Mouse (Mus musculus) cerebellum, postnatal 25 days (tissue): Measurements from ENCODE around the gene 1700014D04Rik.
"Not testable (repeated sequence)": the region's sequence is repeated elsewhere in the genome, so short reads cannot be mapped to it uniquely, and the experiment has no call there.

ENCODE experiments used
- DNase-seq, 2 experiments: peaks; one replicate each; pipeline ENCODE4 v3.0.0; 2021; ENCODE audit warnings: mixed read lengths in 2 of 2

Gene 1700014D04Rik

GRCm38 (mm10) chr13:59734347-59734746 lies 12.2 kb downstream of the 1700014D04Rik start:
- DNase-seq = not testable (repeated sequence)

DNA sequence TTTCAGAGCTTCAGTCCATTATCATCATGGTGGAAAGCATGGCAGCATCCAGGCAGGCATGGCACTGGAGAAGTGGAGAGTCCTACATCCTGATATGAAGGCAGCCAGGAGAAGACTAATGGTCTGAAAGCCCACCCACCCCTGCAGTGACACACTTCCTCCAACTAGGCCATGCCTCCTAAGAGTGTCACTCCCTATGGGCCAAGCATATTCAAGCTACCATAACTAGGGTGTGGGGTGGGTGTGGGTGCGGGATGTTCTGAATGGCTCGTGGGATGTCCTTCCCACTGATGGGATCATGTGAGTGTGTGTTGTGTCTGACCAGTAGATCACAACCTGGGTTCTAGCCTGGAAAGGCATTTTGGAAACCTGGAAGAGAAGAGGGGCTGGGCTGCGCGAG lies 12.6 kb downstream of the 1700014D04Rik start:
- no peak for DNase-seq

DNA sequence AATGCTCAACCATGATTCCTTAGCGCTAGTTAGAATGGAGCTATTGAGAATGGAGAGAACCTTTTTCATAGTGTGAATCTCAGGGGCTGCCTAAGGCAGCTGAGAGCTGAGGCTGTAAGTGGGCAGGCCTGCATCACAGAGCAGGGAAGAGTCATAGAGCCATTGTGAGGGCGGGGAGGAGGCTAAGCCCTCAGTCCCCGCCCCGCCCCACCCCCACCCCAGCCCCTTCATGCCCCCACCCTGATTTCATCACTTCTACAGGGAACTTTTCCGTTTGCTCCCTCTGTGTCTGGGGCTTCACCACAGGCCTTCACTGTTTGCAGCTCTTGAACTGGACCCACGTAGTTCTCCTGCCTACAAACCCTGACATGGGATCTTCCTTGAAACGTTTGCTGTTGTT lies 14.9 kb downstream of the 1700014D04Rik start, which contains the start of gene Spata31d1d:
TSS of gene Spata31d1d (minus strand) at position 101 of the 400 bp plus-strand sequence.
- DNase-seq = no peak

- peak; percentile 86 to 90 for DNase-seq
Observed at GRCm38 (mm10) chr13:59728378-59729093, 18.0 kb downstream of the 1700014D04Rik start.

GRCm38 (mm10) chr13:59726139-59726867 lies 20.2 kb downstream of the 1700014D04Rik start:
- peak in 1 of 2 experiments; percentile 8 for DNase-seq

- not testable (repeated sequence) for DNase-seq
Observed at GRCm38 (mm10) chr13:59722089-59722488, 24.5 kb downstream of the 1700014D04Rik start.

GRCm38 (mm10) chr13:59719475-59719874 lies 27.1 kb downstream of the 1700014D04Rik start:
- no peak for DNase-seq

DNA sequence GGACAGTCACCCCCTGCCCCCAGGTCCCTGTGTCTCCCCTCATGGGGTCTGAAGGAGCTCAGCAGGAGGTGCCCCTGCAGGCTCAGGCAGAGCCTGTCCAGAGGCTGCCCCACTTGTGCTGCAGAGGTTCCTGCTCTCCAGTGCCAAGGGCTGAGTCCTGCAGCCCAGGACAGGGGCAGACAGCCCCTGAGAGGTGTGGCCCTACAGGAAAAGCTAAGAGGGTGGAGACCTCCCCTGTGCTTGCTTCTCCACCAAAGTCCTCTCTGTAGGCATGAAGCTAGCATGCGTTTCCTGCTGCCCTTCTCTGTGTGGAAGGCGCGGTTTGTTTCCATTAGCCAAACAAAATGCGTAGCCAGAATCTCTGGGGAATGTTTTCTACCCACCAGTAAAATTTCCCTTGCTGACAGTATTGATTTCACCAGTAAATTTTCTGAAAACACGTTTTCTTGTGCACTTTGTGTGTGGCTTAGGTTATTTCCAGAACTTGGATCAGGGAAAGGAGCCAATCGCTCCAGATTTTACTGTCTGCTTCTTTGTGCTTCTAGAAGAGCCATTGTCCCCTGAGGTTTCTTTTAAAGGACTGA lies 27.6 kb downstream of the 1700014D04Rik start:
- DNase-seq = not testable (repeated sequence)

DNA sequence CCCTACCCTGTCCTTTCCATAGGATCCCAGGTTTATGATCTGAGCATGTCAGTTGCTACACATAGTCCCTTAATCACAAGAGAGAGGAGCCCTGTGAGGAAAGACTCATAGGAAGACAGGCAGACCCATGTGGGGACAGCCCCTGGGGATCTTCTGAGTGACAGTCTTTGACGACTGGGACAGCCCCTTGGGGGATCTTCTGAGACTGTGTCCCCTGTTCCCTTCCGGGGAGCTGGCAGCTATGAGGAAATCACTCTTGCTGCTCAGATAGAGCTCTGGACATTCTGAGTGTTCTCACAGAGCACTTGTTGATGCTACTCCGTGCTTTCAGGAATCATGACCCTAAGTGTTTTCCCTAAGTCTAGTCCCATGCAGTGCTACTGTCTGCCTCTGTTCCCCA lies 32.8 kb downstream of the 1700014D04Rik start:
- no peak for DNase-seq

GRCm38 (mm10) chr13:59711984-59712383 lies 34.6 kb downstream of the 1700014D04Rik start, which contains the start of gene Spata31d1b:
Spata31d1b (plus strand) TSS chr13:59712284.
- not testable (repeated sequence) for DNase-seq

- no peak for DNase-seq
Observed at GRCm38 (mm10) chr13:59710230-59710629, 36.3 kb downstream of the 1700014D04Rik start, which contains the start of gene Spata31d1a. Spata31d1a (minus strand) TSS chr13:59710330.

DNA sequence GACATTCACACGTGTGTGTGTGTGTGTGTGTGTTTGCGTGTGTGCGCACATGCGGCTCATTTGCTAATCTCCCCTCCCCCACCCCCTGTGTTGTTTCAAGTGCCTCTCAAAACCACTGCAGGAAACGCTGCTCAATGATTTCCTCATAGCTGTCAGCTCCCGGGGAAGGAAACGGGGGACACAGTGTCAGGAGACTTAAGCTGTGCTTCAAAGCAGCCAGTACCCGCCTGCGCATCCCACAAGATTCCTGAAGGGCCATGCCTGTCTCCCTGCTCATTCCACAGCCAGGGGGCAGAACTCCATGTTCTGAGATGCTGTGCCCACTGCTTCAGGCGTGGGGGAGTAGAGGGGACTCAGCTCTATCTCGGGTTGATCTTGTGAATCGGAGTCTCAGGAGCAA lies 42.0 kb downstream of the 1700014D04Rik start:
- no peak for DNase-seq

DNA sequence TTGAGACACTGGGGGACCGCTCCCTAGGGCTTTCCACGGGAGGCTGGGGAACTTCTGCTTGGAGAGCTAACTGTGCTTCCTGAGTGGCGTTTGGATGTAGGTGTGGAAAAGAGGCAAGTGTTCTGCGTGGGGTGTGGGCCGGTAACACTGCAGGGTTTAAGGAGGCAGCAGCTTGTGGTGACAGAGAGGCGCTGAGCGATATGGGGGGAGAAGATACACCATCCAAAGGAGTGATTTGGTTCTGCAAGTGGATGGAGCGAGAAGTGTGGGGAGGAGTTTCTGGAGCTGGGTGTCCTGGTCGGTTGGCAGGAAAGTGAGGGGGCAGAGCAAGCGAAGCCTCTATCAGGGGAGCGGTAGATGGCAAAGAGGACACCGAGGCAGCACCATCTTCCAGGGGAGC lies 43.0 kb downstream of the 1700014D04Rik start:
- DNase-seq = no peak

DNA sequence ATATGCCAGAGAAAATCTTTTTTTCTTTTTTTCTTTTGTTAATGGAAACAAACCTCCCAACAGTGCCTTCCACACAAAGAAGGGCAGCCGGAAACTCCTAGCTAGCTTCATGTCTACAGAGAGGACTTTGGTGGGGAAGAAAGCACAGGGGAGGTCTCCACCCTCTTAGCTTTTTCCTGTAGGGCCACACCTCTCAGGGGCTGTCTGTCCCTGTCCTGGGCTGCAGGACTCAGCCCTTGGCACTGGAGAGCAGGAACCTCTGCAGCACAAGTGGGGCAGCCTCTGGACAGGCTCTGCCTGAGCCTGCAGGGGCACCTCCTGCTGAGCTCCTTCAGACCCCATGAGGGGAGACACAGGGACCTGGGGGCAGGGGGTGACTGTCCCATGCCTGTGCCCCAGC lies 46.4 kb downstream of the 1700014D04Rik start:
- DNase-seq = not testable (repeated sequence)

- no peak for DNase-seq
Observed at GRCm38 (mm10) chr13:59699131-59699530, 47.4 kb downstream of the 1700014D04Rik start.

DNA sequence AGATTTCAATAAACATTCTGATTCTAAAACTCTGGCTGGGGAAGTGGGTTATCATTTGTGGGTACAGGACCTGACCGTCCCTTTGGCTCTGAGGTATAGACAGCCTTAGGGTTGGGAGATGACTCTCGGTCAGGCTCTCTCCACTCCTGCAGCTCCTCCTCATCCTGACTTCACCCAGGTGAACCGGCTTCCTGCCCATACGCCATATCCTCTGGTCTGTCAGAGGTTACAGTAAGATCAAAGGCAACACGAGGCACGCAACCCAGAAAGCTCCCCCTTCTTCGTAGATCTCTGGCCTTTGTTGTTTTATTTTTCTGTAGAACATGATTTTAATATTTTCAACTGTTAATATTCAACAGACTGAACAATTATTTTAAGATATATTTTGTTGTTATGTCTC lies 50.8 kb downstream of the 1700014D04Rik start:
- no peak for DNase-seq

- no peak for DNase-seq
Observed at GRCm38 (mm10) chr13:59694008-59694407, 52.5 kb downstream of the 1700014D04Rik start, which contains the start of gene 4921517D22Rik. 4921517D22Rik (minus strand) TSS chr13:59694108.

GRCm38 (mm10) chr13:59691478-59691877 lies 55.1 kb downstream of the 1700014D04Rik start:
- no peak for DNase-seq
